Mouse (Mus musculus) lung, adult 2 months (tissue): Measurements from ENCODE around the gene Fbxo3.

ENCODE experiments used
- CTCF ChIP-seq: fragments of 200-500 bp; IDR thresholded peaks from 2 replicates; pipeline ENCODE4 v1.5.1; 2011; ENCODE audit warnings: mild to moderate bottlenecking, low read length, control low read depth; ENCODE audit not compliant: insufficient read depth
- POLR2A ChIP-seq: fragments of 200-500 bp; IDR thresholded peaks from 2 replicates; pipeline ENCODE4 v1.6.1; 2011; ENCODE audit warnings: low read depth, mild to moderate bottlenecking, control low read depth, low read length, borderline replicate concordance; ENCODE audit errors: extremely low read depth

- no peak for TF ChIP-seq CTCF
- TF ChIP-seq POLR2A, result no peak
Measured at GRCm38 (mm10) chr2:104007793-104008519, 19.6 kb upstream of the Fbxo3 start.
